In the genomic region with DNA sequence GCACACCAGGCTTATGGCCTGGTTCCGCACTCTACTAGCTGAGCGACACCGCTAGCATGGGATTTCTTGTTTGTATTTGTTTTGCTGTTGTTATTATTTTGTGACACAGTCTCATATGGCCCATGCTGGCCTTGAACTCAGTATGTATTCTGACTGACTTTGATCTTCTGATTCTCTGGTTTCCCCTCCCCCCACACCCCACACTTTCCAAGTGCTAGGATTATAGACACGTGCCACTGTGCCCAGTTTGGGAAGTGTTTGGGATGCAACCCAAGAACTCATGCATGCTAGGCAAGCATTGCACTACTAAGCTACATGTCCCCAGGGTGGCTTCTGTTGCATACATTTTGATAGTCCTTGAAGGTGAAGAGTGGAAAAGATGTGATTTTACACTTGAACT, we compare ENCODE assay signal across 8 mouse cellular contexts. TPM values are rescaled to one million over a fixed set of nuclear protein-coding genes. Genes with fewer than 3 reads are reported as not detected.
DNase-seq lines count a peak whose midpoint lies in the region; ATAC-seq and TF ChIP-seq lines count a peak whose summit lies in the region.

No protein-coding gene starts in this region.

- DNase-seq in lung, postnatal 0 days (ENCODE audit: low spot score), result no peak
- no peak for DNase-seq in lung, postnatal 10 days
- no peak for DNase-seq in ovary, postnatal 14 days (ENCODE audit: low spot score)
- DNase-seq in thymus, postnatal 14 days, result no peak
- no peak for DNase-seq in gastrocnemius, adult 18-20 months (ENCODE audit: low spot score)

- no peak for TF ChIP-seq POLR2A in embryonic fibroblast, embryonic 13.5 days (IDR thresholded peaks at IDR 0.05; ENCODE audit: low read depth, low read length)

- no peak for TF ChIP-seq EP300 in lung, postnatal 0 days (IDR thresholded peaks at IDR 0.05)

- H3K36me3 ChIP-seq in lung, postnatal 0 days (ENCODE audit: insufficient read depth, low read length), result no peaks in the 10 kb centered on the region; the same call in 1 of the 2 replicates
- H3K36me3 ChIP-seq in hindbrain, embryonic 16.5 days (ENCODE audit: control insufficient read depth, insufficient read depth, low read length), result no peaks in the 10 kb centered on the region
- no peaks in the 10 kb centered on the region for H3K36me3 ChIP-seq in midbrain, embryonic 16.5 days (ENCODE audit: control insufficient read depth, insufficient read depth, low read length)

- H3K4me2 ChIP-seq in lung, postnatal 0 days (replicated peaks; ENCODE audit: low read depth, low read length), result peak overlapping the region; percentile 83
- peak overlapping the region; percentile 62 for H3K4me2 ChIP-seq in hindbrain, embryonic 16.5 days (ENCODE audit: low read length)
- H3K4me2 ChIP-seq in midbrain, embryonic 16.5 days (ENCODE audit: low read length), result peak overlapping the region; percentile 59

- no peaks in the 10 kb centered on the region for H3K27me3 ChIP-seq in lung, postnatal 0 days (replicated peaks; ENCODE audit: insufficient read depth, low read length)
- no peaks in the 10 kb centered on the region for H3K27me3 ChIP-seq in hindbrain, embryonic 16.5 days (replicated peaks; ENCODE audit: control insufficient read depth, insufficient read depth, low read length)
- no peaks in the 10 kb centered on the region for H3K27me3 ChIP-seq in midbrain, embryonic 16.5 days (ENCODE audit: control insufficient read depth, insufficient read depth, low read depth, low read length)

- peak overlapping the region; percentile 92 for H3K4me3 ChIP-seq in lung, postnatal 0 days (ENCODE audit: low read depth, low read length)
- H3K4me3 ChIP-seq in embryonic fibroblast, embryonic 13.5 days (ENCODE audit: insufficient read depth, low read length), result peak overlapping the region; percentile 65
- H3K4me3 ChIP-seq in hindbrain, embryonic 16.5 days (ENCODE audit: low read length), result peak overlapping the region; percentile 94
- H3K4me3 ChIP-seq in midbrain, embryonic 16.5 days (ENCODE audit: low read depth, low read length), result peak overlapping the region; percentile 86

- no peaks in the 10 kb centered on the region for H3K9me3 ChIP-seq in lung, postnatal 0 days (ENCODE audit: low read length)
- H3K9me3 ChIP-seq in hindbrain, embryonic 16.5 days (ENCODE audit: control insufficient read depth, low read length), result no peaks in the 10 kb centered on the region
- H3K9me3 ChIP-seq in midbrain, embryonic 16.5 days (replicated peaks; ENCODE audit: control insufficient read depth, low read length, poor library complexity, severe bottlenecking), result no peaks in the 10 kb centered on the region

- 65% methylated on average over 4 of the region's 4 CpGs for WGBS in lung, postnatal 0 days
- WGBS in hindbrain, embryonic 16.5 days, result 76% methylated on average over 4 of the region's 4 CpGs
- 80% methylated on average over 4 of the region's 4 CpGs for WGBS in midbrain, embryonic 16.5 days

- peak overlapping the region; percentile 96; the same call in 1 of the 2 replicates for H3K27ac ChIP-seq in lung, postnatal 0 days (ENCODE audit: low read length)
- H3K27ac ChIP-seq in embryonic fibroblast, embryonic 13.5 days (ENCODE audit: insufficient read depth, low read length), result no peak overlapping the region; the same call in 1 of the 2 replicates
- H3K27ac ChIP-seq in hindbrain, embryonic 16.5 days (ENCODE audit: low read depth, low read length), result peak overlapping the region; percentile 95; the same call in 1 of the 2 replicates
- H3K27ac ChIP-seq in midbrain, embryonic 16.5 days (ENCODE audit: low read length), result no peak overlapping the region

- ATAC-seq in lung, postnatal 0 days, result no peak
- no peak for ATAC-seq in hindbrain, embryonic 16.5 days
- ATAC-seq in midbrain, embryonic 16.5 days, result no peak

- H3K9ac ChIP-seq in lung, postnatal 0 days (replicated peaks; ENCODE audit: low read depth), result peak overlapping the region; percentile 98; the same call in 1 of the 2 replicates
- peak overlapping the region; percentile 97 for H3K9ac ChIP-seq in hindbrain, embryonic 16.5 days (ENCODE audit: low read depth, low read length)
- H3K9ac ChIP-seq in midbrain, embryonic 16.5 days (ENCODE audit: low read depth, low read length), result no peak overlapping the region

- TF ChIP-seq CTCF in lung, postnatal 0 days (IDR thresholded peaks at IDR 0.05), result no peak
- TF ChIP-seq CTCF in embryonic fibroblast, embryonic 13.5 days (IDR thresholded peaks at IDR 0.05; ENCODE audit: borderline replicate concordance, insufficient read depth, low read length), result no peak

- peaks cover 7% of the 10 kb centered on the region; the same call in 1 of the 2 replicates for H3K4me1 ChIP-seq in lung, postnatal 0 days (ENCODE audit: insufficient read depth, low read depth, low read length)
- peaks cover 4% of the 10 kb centered on the region for H3K4me1 ChIP-seq in embryonic fibroblast, embryonic 13.5 days (ENCODE audit: control insufficient read depth, insufficient read depth, low read length)
- peaks cover 10% of the 10 kb centered on the region for H3K4me1 ChIP-seq in hindbrain, embryonic 16.5 days (ENCODE audit: control insufficient read depth, insufficient read depth, low read depth, low read length)
- peaks cover 9% of the 10 kb centered on the region for H3K4me1 ChIP-seq in midbrain, embryonic 16.5 days (ENCODE audit: control insufficient read depth, insufficient read depth, low read length)

RNA-seq across cellular contexts. Expression of a gene that starts 1.4 kb away (rescaled TPM):
- 50.9 and 53.5 TPM in 2 replicates for polyA plus RNA-seq in lung, postnatal 0 days (2015; fragmentation: Nextera tagmentation; extraction: Ambion mirVana)
- 45.7 and 53.7 TPM in 2 replicates for polyA plus RNA-seq in embryonic fibroblast, embryonic 13.5 days (2011; ENCODE audit: insufficient read length, low read depth, missing spikeins)
- 36.3 and 37.8 TPM in 2 replicates for polyA plus RNA-seq in hindbrain, embryonic 16.5 days (2015; fragmentation: Nextera tagmentation; extraction: Ambion mirVana)
- 32.2 and 38.7 TPM in 2 replicates for polyA plus RNA-seq in midbrain, embryonic 16.5 days (2015; fragmentation: Nextera tagmentation; extraction: Ambion mirVana)
- total RNA-seq in gastrocnemius, adult 18-20 months (2021), result 10 to 100 TPM; 17.7 to 42.4 TPM

Comparison
In these comparisons a context has a peak if more than half of its experiments do, and no peak if none do; other contexts are left out.
1. H3K27ac ChIP-seq: peak in lung, postnatal 0 days (single experiment) and hindbrain, embryonic 16.5 days (single experiment); none in embryonic fibroblast, embryonic 13.5 days (single experiment) and midbrain, embryonic 16.5 days (single experiment).
2. Peak in every context shown above with its lines, with median percentiles within 50 percentile points of each other: H3K4me2 ChIP-seq and H3K4me3 ChIP-seq.